Mouse (Mus musculus): ENCODE measurements around the gene Erc2.

DNA sequence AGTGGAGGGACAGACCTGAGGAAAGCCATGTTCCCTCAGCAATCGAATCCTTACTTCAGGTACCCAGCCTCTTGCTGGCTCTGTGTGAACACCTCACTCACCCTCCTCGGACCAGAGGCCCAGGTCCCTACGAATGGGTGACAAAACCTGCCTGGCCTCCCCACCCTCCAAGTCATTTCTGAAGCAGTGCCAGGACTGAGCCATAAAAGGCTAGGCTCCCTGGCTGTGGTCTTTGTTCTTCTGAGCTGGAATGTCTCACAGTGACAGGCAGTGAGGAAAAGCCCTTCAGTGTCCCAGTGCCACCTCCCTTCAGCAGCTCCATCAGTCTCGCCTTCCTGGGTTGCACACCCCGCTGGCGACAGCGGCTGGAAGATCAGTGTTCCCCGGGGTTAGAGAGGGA lies 794.8 kb downstream of the Erc2 start:
- TF ChIP-seq CTCF (IDR thresholded peaks at IDR 0.05; ENCODE audit: control insufficient read depth, insufficient read depth, insufficient read length) (no peak), USF1 (IDR thresholded peaks at IDR 0.05; ENCODE audit: low read depth) (no peak), MAX (IDR thresholded peaks at IDR 0.05) (no peak), CEBPB (IDR thresholded peaks at IDR 0.05; ENCODE audit: low read depth) (no peak), MYOG (IDR thresholded peaks at IDR 0.05; ENCODE audit: control insufficient read depth, extremely low read depth, insufficient read length) (no peak), FOSL1 (IDR thresholded peaks at IDR 0.05; ENCODE audit: insufficient read depth, low read length, poor library complexity, severe bottlenecking) (no peak), MYOD1 (IDR thresholded peaks at IDR 0.05; ENCODE audit: control insufficient read depth, insufficient read length, low read depth) (no peak)
